Mouse (Mus musculus): Measurements from ENCODE around the gene Olfr372.

Gene Olfr372

DNA sequence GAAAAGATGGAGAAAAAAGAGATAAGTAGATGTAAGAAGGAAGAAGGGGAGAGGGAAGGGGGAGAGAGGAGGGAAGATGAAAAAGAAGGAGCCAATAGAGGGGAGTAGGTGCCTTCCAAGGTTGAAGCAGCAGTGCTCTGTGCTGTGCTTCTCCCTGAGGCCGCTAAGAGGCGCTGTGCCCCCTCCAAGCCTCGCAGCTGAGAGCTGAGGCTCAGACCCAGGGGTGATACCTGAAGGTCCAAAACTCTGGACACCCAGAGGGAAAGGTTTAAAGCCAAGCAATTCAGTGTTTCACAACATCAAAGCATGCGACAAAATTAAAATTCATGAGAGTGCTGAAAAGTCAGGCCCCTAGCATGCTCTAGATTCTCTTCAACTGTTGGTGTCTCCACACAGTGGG is 64.1 kb downstream of the Olfr372 start:
- DNase-seq = no peak

DNA sequence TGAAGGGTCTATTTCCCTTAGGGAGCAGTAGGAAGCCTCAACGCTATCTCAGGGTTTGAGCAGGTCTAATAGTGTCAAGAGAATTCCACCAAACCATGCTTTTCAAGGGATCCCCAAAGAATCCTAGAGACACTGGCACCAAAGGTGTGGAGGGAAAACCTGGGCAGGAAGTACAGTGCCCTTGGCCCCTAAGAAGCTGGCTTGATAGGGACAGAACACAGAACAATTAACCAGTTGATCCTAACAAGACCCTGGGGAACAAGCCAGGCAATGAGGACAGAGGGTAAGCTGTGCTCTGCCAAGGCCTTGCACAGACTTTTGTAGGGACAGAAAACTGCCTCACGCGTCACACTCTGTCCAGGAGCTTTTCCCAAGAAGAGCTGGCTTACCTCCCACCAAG is 65.7 kb downstream of the Olfr372 start, which contains the start of gene Olfr374:
Olfr374 (plus strand) TSS at position 301 of the 400 bp plus-strand sequence.
- DNase-seq = no peak
